Mouse (Mus musculus): ENCODE measurements around the gene Zmiz1.

Zmiz1 gene

DNA sequence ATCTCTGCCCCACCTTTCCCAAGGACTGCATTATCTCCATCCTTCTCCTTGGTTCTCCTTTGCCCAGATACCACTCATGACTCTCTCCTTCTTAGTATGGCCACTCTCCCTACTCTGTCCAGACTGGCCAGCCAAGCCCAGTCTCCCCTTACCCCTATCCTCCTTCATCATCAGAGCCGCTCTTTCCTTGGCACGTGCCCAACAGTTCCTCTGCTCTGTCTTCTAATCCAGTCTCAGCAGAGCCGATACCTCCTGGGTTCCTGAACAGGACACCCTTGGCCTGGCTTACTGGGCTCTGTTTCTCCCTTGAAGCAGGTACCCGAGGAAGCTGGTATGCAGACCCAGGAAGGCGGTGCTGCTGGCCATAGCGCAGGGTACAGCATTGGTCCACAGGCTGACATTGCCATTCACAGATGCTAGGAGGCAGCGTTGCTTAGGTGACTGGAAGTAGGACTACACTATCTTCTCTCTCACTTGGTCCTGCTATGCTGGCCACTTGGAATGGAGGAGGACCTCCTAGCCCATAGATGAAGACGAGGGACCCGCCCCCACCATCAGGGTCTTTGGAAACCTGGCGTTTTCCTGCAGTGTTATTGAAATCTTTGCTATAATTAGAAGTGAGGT lies 80.6 kb downstream of the Zmiz1 start:
- no peak for DNase-seq

GRCm38 (mm10) chr14:25540172-25540571 lies 81.2 kb downstream of the Zmiz1 start:
- peak; percentile 68 to 75 for DNase-seq

DNA sequence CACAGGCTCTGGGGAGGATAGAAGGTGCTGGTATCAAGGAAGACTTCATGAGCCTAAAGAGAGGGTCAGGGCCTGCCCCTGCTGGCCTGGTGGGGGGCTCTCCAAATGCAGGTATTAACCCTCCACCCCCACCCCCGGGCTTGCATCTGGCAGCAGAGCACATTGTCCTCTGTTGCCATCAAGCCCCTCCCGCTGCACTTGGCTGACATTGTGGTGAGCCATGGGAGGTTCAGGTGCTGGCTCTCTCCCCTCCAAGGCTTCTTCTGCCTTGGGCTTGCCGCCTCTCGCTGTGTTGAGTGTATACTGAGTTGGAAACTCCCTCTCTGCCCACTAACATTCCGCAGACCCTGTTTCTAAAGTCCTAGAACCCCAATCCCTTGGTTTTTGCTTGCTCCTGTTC lies 82.2 kb downstream of the Zmiz1 start:
- no peak for DNase-seq

GRCm38 (mm10) chr14:25543098-25543497 lies 84.1 kb downstream of the Zmiz1 start:
- DNase-seq, result no peak

DNA sequence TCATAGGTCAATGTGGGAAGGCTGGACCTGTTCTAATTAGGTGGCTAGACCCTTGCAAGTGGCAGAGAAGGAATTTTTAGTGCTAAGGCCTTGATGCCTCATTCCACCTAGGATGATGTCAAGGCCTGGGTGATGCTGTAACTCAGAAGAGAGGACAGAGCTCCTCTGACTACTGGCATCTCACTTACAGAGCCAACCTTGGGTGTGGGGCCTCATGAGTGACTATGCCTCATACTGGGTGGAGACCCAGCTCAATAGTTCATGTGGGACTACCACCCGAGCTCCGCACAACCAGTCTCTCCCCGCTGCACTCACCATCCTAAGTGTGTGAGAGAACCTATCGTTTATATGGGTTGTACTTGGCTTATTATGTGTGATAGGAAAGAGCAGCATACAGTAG lies 84.9 kb downstream of the Zmiz1 start:
- DNase-seq, result no peak

DNA sequence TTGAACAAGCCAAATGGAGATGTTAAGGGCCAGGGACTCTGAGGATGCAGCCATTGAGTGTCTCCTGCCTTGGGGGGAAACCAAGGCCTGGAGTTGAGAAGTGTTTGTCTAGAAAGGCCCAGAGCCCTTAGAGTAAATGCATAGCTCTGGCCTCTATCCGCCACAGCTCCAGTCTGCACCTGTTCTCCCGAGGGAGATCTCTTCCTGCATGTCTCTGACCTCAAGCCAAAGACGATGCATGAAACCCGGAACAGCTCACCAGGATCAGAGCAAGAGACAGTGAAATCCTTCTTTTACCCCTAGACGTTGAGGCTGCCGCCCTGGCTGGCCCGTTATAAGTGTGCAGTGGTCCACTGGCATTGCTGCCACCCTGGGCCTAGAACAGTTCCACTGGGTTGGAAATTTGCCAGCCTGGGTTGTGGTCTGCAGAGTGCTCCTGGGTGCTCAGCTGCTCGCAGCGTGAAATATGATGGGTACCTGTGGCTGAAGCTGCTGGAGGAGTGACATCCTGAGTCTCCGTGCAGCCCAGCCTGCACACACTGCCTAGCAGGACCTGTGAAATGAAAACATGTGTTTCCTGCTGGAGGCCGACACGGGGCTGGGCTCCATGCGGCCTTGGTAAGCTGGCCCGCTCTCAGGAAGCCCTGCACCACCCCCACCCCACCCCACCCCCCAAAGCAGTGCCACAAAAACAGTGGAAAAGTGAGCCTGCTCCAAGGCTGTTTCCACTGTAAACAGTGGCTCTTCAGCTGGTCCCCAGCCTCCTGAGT lies 88.1 kb downstream of the Zmiz1 start:
- DNase-seq, result no peak

GRCm38 (mm10) chr14:25547882-25548281 lies 88.9 kb downstream of the Zmiz1 start:
- no peak for DNase-seq

- peak; percentile 71 to 77 for DNase-seq
These were observed 89.7 kb downstream of the Zmiz1 start for GRCm38 (mm10) chr14:25548650-25549049.

- DNase-seq, result no peak
These were observed 90.1 kb downstream of the Zmiz1 start for GRCm38 (mm10) chr14:25549125-25549524.

DNA sequence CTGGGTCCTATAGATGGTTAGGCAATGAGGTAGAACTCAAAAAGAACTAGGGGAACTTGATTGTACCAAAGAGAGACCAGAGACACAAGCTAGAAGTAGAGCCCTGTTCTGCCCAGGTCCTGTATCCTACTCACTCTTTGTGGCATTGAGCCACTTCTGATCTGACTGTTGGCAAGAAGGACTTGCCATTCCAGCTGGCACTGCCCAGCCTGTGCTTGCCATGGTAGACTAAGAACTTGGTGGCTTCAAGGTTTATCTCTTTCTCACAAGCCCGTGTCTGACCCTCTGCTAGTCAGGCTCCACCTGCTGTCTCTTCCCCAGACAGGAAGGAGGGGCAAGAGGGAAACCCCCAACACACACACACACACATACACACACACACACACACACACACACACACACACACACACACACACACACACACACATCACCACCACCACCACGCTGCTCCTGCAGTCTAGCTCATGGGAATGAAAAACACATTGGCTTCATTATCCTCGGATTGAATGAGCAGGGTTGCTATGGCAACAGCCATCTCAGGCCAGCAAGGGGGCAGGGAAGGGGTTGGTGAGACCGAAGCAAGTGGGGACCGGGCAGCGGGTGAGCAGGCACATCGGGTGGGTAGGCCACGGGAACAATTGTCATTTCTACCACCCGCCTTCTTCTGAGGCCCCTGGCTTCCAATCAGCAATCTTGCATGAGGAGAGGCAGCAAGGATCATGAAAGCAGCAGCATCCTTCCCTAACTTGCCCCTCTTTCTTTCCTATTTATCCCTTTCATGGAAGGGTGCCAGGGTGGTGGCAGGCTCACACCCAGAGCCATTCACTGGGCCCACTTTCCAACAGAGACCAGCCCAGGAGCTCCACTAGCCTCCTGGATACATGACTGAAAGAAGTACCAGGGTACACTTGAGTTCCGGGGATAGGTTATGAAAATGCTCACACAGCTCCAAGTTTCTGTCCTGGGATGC lies 91.2 kb downstream of the Zmiz1 start:
- no peak for DNase-seq

DNA sequence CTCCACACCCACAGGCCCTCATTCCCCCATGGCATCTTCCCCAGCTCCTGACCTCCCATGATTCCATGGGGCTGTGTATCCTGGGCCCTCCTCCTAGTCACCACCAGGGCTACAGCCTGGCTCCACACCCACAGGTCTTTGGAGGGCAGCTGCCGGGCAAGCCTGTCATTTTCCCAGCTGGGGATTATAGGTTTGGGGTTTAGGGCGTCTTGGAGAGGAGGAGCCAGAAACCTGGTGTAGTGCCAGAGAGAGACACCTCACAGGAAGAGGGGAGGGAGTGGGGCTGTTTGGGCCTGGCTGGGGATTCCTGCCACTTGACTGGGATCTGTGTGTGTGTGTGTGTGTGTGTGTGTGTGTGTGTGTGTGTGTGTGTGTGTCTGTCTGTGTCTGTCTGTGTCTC lies 92.7 kb downstream of the Zmiz1 start:
- DNase-seq, result no peak

GRCm38 (mm10) chr14:25553382-25553781 lies 94.4 kb downstream of the Zmiz1 start:
- DNase-seq, result no peak

DNA sequence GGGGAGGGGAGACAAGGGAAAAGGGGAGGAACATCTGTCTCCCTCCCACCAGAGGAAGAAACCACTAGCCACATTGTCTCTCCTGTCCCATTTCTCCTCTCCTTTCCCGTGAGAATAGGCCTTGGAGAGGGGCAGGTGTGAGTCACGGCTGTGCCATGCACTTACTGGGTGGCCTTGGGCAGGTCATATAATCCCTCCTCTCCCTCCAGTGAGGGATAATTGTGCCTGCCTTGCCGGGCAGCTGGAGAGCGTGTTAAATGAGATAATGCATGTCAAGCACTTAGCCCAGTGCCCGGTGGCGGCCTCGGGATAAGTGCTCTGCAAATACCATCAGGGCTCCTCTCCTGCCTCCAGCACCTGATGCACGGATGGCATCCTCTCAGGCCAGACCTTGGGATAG lies 95.8 kb downstream of the Zmiz1 start:
- DNase-seq, result no peak

DNA sequence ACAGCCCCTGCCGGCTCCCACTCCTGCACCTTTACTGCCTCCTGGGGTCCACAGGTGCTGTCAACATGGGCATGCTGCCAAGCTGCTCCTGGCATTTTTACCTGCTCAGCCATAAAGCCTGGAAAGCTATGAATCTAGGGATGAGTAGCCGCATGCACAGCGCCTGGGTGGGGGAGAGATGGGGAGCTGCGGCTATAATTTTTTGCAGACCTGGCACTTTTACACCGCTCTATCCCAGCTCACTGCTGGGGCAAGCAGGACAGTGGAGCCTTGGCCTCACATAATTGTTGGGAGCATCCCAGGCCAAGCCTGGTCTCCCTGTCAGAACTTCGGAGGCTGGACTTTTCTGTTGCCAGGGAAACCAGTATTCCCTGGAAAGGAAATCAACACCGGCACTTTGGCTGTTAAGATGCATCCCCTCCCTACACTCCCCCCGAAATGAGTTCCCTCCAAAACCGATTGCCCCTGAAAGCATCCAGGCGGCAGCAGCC lies 96.4 kb downstream of the Zmiz1 start:
- no peak for DNase-seq

DNA sequence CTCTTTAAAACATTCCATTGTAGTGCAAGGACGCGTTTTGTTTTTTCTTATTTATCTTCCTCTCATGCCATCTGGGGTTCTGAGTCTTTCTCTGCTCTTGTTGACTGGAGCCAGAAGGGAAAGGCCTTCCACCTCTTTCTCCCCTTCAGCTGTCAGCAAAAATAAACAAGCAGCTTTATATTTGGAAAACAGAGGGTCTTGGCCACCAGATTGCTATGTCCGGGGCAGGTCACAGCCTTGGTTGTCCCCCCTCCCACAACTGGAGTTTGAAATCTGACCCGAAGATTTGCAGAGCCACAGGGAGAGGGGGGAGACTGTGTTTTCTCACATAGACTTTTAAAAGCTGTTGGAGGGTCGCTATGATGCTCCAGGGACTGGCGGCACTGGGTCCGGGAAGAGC lies 96.9 kb downstream of the Zmiz1 start:
- no peak for DNase-seq

DNA sequence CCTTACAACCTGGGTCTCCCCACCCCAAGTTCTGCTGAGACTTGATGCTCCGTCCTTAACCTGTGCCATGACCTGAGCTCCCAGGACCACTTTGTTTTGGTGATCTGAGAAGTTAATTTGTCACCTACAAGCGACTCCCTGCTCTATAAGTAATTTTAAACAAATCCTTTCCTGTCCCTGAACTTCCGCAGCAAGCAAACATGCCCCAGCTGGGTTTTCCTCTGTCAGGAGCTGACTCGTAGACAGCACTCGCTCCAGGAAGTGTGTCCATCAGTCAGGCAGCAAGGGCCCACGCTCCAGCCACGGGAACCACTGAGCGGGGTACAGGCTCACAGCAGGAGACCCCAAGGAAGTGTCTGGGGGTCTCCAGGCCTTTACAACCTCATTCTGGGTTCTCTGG lies 98.0 kb downstream of the Zmiz1 start:
- no peak for DNase-seq

- DNase-seq, result no peak
These were observed 99.5 kb downstream of the Zmiz1 start for GRCm38 (mm10) chr14:25558479-25558878.

GRCm38 (mm10) chr14:25559907-25560306 lies 100.9 kb downstream of the Zmiz1 start:
- DNase-seq, result no peak

DNA sequence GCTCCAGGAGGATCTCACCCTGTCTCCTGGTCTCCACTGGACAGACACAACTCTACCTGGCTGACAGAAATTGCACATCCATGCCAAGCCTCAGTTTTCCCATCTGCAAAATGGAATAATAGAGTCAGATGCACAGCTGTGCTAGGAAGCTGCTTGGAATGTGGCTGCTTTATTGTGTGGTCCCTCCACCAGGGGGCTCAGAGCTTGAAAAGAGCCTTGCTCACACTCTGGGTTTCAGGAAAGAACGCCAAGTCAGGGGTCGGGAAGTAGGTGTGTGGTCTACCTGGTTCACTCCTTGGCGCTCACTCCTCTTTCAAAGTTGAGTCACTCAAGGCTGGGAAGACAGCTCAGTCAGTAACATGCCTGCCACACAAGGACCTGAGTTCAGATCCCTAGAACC lies 101.9 kb downstream of the Zmiz1 start:
- DNase-seq, result no peak

DNA sequence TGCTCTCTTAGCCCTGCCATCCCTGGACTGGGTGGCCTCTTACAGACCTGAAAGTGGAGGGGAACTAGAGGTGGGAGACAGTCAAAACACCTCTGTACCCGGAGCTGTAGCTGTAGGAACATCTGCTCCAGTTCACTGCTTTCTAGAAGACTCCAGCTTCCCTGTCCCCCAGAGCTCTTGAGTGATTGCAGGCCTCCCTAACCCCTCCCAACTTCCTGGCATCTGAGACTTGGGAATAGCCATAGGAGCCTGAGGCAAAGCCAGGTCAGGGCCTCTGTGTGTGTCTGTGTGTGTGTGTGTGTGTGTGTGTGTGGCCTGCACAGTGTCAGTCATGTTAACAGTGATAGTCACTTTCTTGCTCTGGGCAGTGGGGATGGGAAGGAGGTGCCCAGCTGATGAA lies 102.7 kb downstream of the Zmiz1 start:
- no peak for DNase-seq

DNA sequence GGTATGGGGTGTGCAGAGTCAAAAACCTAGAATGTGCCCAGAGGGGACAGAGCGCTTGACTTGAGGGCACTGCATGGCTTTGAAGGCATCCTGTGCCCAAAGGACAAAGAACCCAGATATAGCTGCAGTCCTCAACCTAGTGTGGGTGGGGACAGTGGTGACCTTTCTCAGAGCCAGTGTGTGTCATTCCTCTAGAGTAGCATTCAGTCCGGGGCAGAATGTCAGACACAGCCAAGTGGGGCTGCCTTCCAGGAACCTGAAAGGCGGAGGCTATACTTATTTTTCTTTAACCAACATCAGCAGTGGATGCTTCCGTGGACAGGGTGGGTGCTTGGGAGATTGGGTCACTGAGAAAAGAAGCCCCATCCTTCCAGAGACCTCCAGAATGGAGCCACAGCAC lies 103.5 kb downstream of the Zmiz1 start:
- no peak for DNase-seq

DNA sequence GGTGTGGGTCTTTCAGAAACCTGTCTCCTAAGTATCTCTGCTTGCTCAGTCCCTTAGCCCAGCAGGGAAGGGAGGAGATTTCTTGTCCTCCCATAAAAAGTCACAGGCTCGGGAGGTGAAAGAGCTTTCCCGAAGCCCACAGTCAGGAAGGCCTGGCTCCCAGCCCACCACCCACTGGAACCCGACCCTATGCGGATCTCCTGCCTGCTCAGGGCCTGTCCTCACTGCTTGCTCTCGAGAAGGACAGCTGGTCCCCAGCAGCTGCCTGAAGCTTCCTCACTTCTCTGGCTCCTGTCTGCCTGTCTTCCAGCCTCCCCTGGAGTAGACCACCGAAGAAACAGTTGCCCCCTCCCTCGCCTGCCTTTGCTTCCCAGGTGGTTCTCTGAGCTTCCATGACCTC lies 103.9 kb downstream of the Zmiz1 start:
- DNase-seq, result no peak

DNA sequence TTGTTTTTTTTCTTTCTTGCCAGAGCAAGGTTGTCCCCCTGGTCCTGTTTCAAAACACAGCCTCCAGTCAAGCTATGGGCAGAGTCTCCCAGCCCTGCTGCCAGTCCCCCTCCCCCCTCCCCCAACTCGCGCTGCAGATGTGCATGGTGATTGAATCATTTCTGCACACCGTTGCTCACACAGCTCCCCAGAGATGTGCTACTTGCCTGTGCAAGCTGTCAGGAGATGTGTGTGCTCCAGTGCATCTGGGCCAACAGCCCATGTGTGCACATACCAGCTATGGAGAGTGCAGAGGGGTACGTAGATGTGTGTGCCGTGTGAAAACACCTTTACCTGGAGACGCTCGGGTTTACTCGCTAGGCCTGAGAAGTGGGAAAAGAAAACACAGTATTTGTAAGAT lies 105.6 kb downstream of the Zmiz1 start:
- no peak for DNase-seq

All from kidney, adult 8-10 months (tissue).